Mouse (Mus musculus) limb, embryonic 14.5 days (tissue): ENCODE measurements at regions not wholly inside any gene's neighbourhood (a gene's known extent, or its start where the extent isn't known, plus 50 kb on each side); places are given as distances from the start of the nearest gene placed in this dataset.

Source experiments
- ATAC-seq: fragments of 200-750 bp; cut with Nextera tagmentation; 2 replicates; pipeline ENCODE4 v1.8.0; 2017; ENCODE audit warnings: low read depth, moderate number of reproducible peaks, moderate TSS enrichment; ENCODE audit not compliant: low FRiP score
- DNase-seq: peaks from one replicate; pipeline ENCODE4 v3.0.0-alpha.2; 2015; ENCODE audit warnings: low spot score
- H3K27ac ChIP-seq: fragments of 300-500 bp; sonication (generic); replicated peaks from 2 replicates; pipeline ENCODE4 v1.5.1; 2014; ENCODE audit warnings: low read depth, mild to moderate bottlenecking, low read length, moderate library complexity, mixed read lengths
- H3K27me3 ChIP-seq: fragments of 300-500 bp; sonication (generic); 2 replicates; pipeline ENCODE4 v1.6.1; 2014; ENCODE audit warnings: low read length, mixed read lengths; ENCODE audit not compliant: control insufficient read depth, insufficient read depth
- H3K36me3 ChIP-seq: fragments of 300-500 bp; sonication (generic); 2 replicates; pipeline ENCODE4 v1.6.1; 2014; ENCODE audit warnings: mild to moderate bottlenecking, low read length, moderate library complexity, mixed read lengths; ENCODE audit not compliant: control insufficient read depth, insufficient read depth
- H3K4me1 ChIP-seq: fragments of 300-500 bp; sonication (generic); 2 replicates; pipeline ENCODE4 v1.6.1; 2014; ENCODE audit warnings: antibody characterized with exemption, low read length, mixed read lengths; ENCODE audit not compliant: control insufficient read depth, insufficient read depth
- H3K4me2 ChIP-seq: fragments of 300-500 bp; sonication (generic); replicated peaks from 2 replicates; pipeline ENCODE4 v1.6.1; 2014; ENCODE audit warnings: low read depth, mild to moderate bottlenecking, low read length, moderate library complexity; ENCODE audit not compliant: severe bottlenecking
- H3K4me3 ChIP-seq: fragments of 300-500 bp; sonication (generic); replicated peaks from 2 replicates; pipeline ENCODE4 v1.5.1; 2014; ENCODE audit warnings: low read length
- H3K9ac ChIP-seq: fragments of 300-500 bp; sonication (generic); 2 replicates; pipeline ENCODE4 v1.6.1; 2014; ENCODE audit warnings: mild to moderate bottlenecking, low read depth, low read length, moderate library complexity; ENCODE audit not compliant: severe bottlenecking
- H3K9me3 ChIP-seq: fragments of 300-500 bp; sonication (generic); 2 replicates; pipeline ENCODE4 v1.6.1; 2016; ENCODE audit warnings: low read length; ENCODE audit not compliant: control insufficient read depth
- POLR2A ChIP-seq: fragments of 200-500 bp; IDR thresholded peaks from 2 replicates; pipeline ENCODE4 v1.8.0; 2012; ENCODE audit warnings: inconsistent platforms, mild to moderate bottlenecking, moderate library complexity, borderline replicate concordance; ENCODE audit not compliant: insufficient read depth, insufficient read length; ENCODE audit errors: extremely low read depth
- WGBS: fragments of 180-500 bp; shearing (Covaris S2); extraction: QIAGEN DNeasy Blood & Tissue Kit; methylation state at CpG from one replicate; pipeline ENCODE4 v1.1.7; 2014; 5-methylcytosine and 5-hydroxymethylcytosine counted together

- Histone ChIP-seq H3K4me1 (peaks cover 13% of the 10 kb centered on the region), H3K36me3 (no peaks in the 10 kb centered on the region), H3K27me3 (no peaks in the 10 kb centered on the region), H3K4me2 (0 out of 2 replicates have a peak overlapping the region, but pooled peaks have one; percentile 4), H3K9ac (no peak overlapping the region), H3K27ac (peak overlapping the region; percentile 56; the same call in 1 of the 2 replicates), H3K9me3 (no peaks in the 10 kb centered on the region), H3K4me3 (no peak overlapping the region)
- DNase-seq (no peak), ATAC-seq (peak; percentile 63)
- no peak for TF ChIP-seq POLR2A
- 32% methylated on average over 5 of the region's 5 CpGs for whole genome bisulfite sequencing
Observed at GRCm38 (mm10) chr6:15639809-15640479, 80.5 kb upstream of the Mdfic start.

- Histone ChIP-seq H3K4me1 (peaks cover 7% of the 10 kb centered on the region; the same call in 1 of the 2 replicates), H3K4me3 (no peak overlapping the region), H3K27me3 (no peaks in the 10 kb centered on the region), H3K9ac (no peak overlapping the region), H3K27ac (no peak overlapping the region), H3K4me2 (no peak overlapping the region), H3K36me3 (no peaks in the 10 kb centered on the region), H3K9me3 (no peaks in the 10 kb centered on the region)
- TF ChIP-seq POLR2A: no peak
- ATAC-seq (no peak), DNase-seq (no peak)
Observed at GRCm38 (mm10) chr6:15644311-15644710, 76.2 kb upstream of the Mdfic start.

- H3K27ac ChIP-seq: no peak overlapping the region
- 78% methylated on average over 2 of the region's 2 CpGs for WGBS
- H3K4me3 ChIP-seq: no peak overlapping the region
- no peak for ATAC-seq
- no peak overlapping the region for H3K9ac ChIP-seq
- no peaks in the 10 kb centered on the region for H3K27me3 ChIP-seq
- H3K36me3 ChIP-seq: no peaks in the 10 kb centered on the region
- H3K4me1 ChIP-seq: no peaks in the 10 kb centered on the region
- DNase-seq: no peak
- no peaks in the 10 kb centered on the region for H3K9me3 ChIP-seq
- no peak for TF ChIP-seq POLR2A
- no peak overlapping the region for H3K4me2 ChIP-seq
Observed at GRCm38 (mm10) chr6:15647499-15647898, 73.0 kb upstream of the Mdfic start.
